Mouse (Mus musculus) stomach, postnatal 0 days (tissue): ENCODE data around the gene Prdm16.

Experiments
- CTCF ChIP-seq: IDR thresholded peaks from 2 replicates; pipeline ENCODE4 v1.5.1; 2016; ENCODE audit warnings: antibody characterized with exemption, low read depth, mild to moderate bottlenecking, moderate library complexity
- EP300 ChIP-seq: optimal IDR thresholded peaks from 2 replicates; pipeline ENCODE3; 2016; ENCODE audit warnings: antibody characterized with exemption

DNA sequence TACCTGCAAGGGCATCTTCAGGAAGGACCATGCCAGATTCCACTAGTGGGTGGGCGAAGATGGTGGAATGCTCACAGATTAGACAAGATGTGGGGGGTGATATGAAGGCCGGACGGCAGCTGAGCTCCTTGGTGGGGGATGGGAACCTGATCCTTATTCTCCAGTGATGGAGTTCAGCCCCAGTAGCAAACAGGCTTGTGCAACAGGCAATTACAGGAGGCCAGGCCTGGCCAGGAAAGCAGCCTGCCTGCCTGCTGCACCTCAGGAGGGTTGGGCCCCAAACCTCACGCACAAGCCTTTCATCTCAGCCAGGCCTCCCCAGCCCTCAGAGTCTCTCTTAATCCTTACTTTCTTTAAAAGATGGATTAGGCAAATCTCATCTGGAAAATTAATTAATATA is 124.9 kb downstream of the Prdm16 start:
- TF ChIP-seq CTCF: no peak
- peak; percentile 58 for TF ChIP-seq EP300
